ENCODE assay signal across 8 mouse cellular contexts in genomic region chr1:179853421-179853820, GRCm38 (mm10). TPM values are rescaled to one million over a fixed set of nuclear protein-coding genes. Genes with fewer than 3 reads are reported as not detected.
DNase-seq lines count a peak whose midpoint lies in the region; ATAC-seq and TF ChIP-seq lines count a peak whose summit lies in the region.

No protein-coding gene starts in this region.

- no peaks in the 10 kb centered on the region for H3K9me3 ChIP-seq in lung, embryonic 14.5 days (ENCODE audit: low read depth, low read length)
- no peaks in the 10 kb centered on the region for H3K9me3 ChIP-seq in liver, embryonic 12.5 days (replicated peaks)

- no peak overlapping the region for H3K4me3 ChIP-seq in lung, embryonic 14.5 days (ENCODE audit: low read depth, low read length)
- H3K4me3 ChIP-seq in bone marrow, adult 2 months (replicated peaks; ENCODE audit: control insufficient read depth, low read depth, low read length), result no peak overlapping the region
- no peak overlapping the region for H3K4me3 ChIP-seq in liver, embryonic 12.5 days

- TF ChIP-seq CTCF in lung, embryonic 14.5 days (IDR thresholded peaks at IDR 0.05; ENCODE audit: low read depth), result peak; percentile 71
- TF ChIP-seq CTCF in bone marrow, adult 2 months (IDR thresholded peaks at IDR 0.05; ENCODE audit: control insufficient read depth, insufficient read depth, low read length), result peak; percentile 79

- no peak for ATAC-seq in cerebellum, adult (ENCODE audit: insufficient number of reproducible peaks, low FRiP score, low TSS enrichment)
- no peak for ATAC-seq in lung, embryonic 14.5 days (ENCODE audit: insufficient read depth)
- ATAC-seq in liver, embryonic 12.5 days, result peak; percentile 19; the same call in 1 of the 2 replicates

- H3K4me1 ChIP-seq in lung, embryonic 14.5 days (ENCODE audit: insufficient read depth), result no peaks in the 10 kb centered on the region
- no peaks in the 10 kb centered on the region; the same call in 1 of the 2 replicates for H3K4me1 ChIP-seq in bone marrow, adult 2 months (ENCODE audit: control insufficient read depth, insufficient read depth, low read length)
- H3K4me1 ChIP-seq in liver, embryonic 12.5 days, result peaks cover 29% of the 10 kb centered on the region

- H3K4me2 ChIP-seq in lung, embryonic 14.5 days, result no peak overlapping the region
- H3K4me2 ChIP-seq in liver, embryonic 12.5 days, result peak overlapping the region; percentile 68

- 32% methylated on average over 4 of the region's 4 CpGs for WGBS in lung, embryonic 14.5 days
- 25% methylated on average over 4 of the region's 4 CpGs for WGBS in bone marrow, adult 2 months
- WGBS in liver, embryonic 12.5 days (ENCODE audit: insufficient replicate concordance), result 22% methylated on average over 4 of the region's 4 CpGs

- H3K36me3 ChIP-seq in lung, embryonic 14.5 days (ENCODE audit: insufficient read depth), result no peaks in the 10 kb centered on the region
- no peaks in the 10 kb centered on the region for H3K36me3 ChIP-seq in liver, embryonic 12.5 days

- H3K27ac ChIP-seq in lung, embryonic 14.5 days (ENCODE audit: low read depth), result no peak overlapping the region
- no peak overlapping the region for H3K27ac ChIP-seq in bone marrow, adult 2 months (ENCODE audit: control insufficient read depth, insufficient read depth, low read depth, low read length, poor library complexity)
- peak overlapping the region; percentile 86 for H3K27ac ChIP-seq in liver, embryonic 12.5 days

- no peak for TF ChIP-seq POLR2A in bone marrow, adult 2 months (IDR thresholded peaks at IDR 0.05; ENCODE audit: borderline replicate concordance, control insufficient read depth, low read depth, low read length)

- no peaks in the 10 kb centered on the region for H3K27me3 ChIP-seq in lung, embryonic 14.5 days (ENCODE audit: insufficient read depth, low read length)
- H3K27me3 ChIP-seq in liver, embryonic 12.5 days (replicated peaks), result no peaks in the 10 kb centered on the region

- no peak overlapping the region for H3K9ac ChIP-seq in lung, embryonic 14.5 days
- H3K9ac ChIP-seq in liver, embryonic 12.5 days, result peak overlapping the region; percentile 57; the same call in 1 of the 2 replicates

- peak; percentile 40 to 48 for DNase-seq in cerebellum, postnatal 10 days
- DNase-seq in lung, embryonic 14.5 days, result peak; percentile 47
- DNase-seq in lung, postnatal 25 days (ENCODE audit: low spot score), result no peak
- no peak for DNase-seq in urinary bladder, postnatal 4 days (ENCODE audit: low spot score in 2 of 2)
- no peak for DNase-seq in frontal cortex, postnatal 14 days (ENCODE audit: low spot score in 2 of 2)

RNA-seq across cellular contexts. Expression of gene Ahctf1, which starts 49.9 kb away (rescaled TPM):
- 35.5 and 36.6 TPM in 2 replicates for polyA plus RNA-seq in lung, embryonic 14.5 days (2014; fragmentation: Nextera tagmentation; extraction: Ambion mirVana)
- 21.7 and 41.3 TPM in 2 replicates for polyA plus RNA-seq in bone marrow, adult 2 months (2011; ENCODE audit: insufficient read depth, insufficient read length, low replicate concordance, missing spikeins)
- 35.4 and 35.8 TPM in 2 replicates for polyA plus RNA-seq in liver, embryonic 12.5 days (2016; fragmentation: Nextera tagmentation; extraction: Ambion mirVana)

RNA-seq across cellular contexts. Expression of gene Gm10518, which starts 50.2 kb away (rescaled TPM):
- polyA plus RNA-seq in lung, embryonic 14.5 days (2014; fragmentation: Nextera tagmentation; extraction: Ambion mirVana), result 0.24 TPM in 1 of 2 replicates, not detected in the other
- not detected in 2 replicates for polyA plus RNA-seq in bone marrow, adult 2 months (2011; ENCODE audit: insufficient read depth, insufficient read length, low replicate concordance, missing spikeins)
- 0.45 and 0.61 TPM in 2 replicates for polyA plus RNA-seq in liver, embryonic 12.5 days (2016; fragmentation: Nextera tagmentation; extraction: Ambion mirVana)

Comparison
In these comparisons a context has a peak if more than half of its experiments do, and no peak if none do; other contexts are left out.
1. DNase-seq: peak in cerebellum, postnatal 10 days (2 of 2) and lung, embryonic 14.5 days (single experiment); none in lung, postnatal 25 days (single experiment), urinary bladder, postnatal 4 days (0 of 2) and frontal cortex, postnatal 14 days (0 of 2).